Mouse (Mus musculus) layer of hippocampus, postnatal 25 days (tissue): ENCODE measurements around the gene Hormad1. TPM values are rescaled to one million over a fixed set of nuclear protein-coding genes. Genes with fewer than 3 reads are reported as not detected.
"Not testable (repeated sequence)": the region's sequence is repeated elsewhere in the genome, so short reads cannot be mapped to it uniquely, and the experiment has no call there.

Experiments used
- DNase-seq, 2 experiments: peaks; one replicate each; pipeline ENCODE4 v3.0.0; 2022; ENCODE audit warnings: mixed read lengths in 2 of 2, low spot score in 1 of 2; ENCODE audit errors: extremely low spot score in 1 of 2
- total RNA-seq, 2 experiments: library from RNA; stranded (reverse); gene quantifications; 2 replicates each; pipeline ENCODE4 v1.2.3; 2021

The Hormad1 gene
- total RNA-seq, 2 experiments from 2014 or later: not detected

GRCm38 (mm10) chr3:95553986-95554385, 5.5 kb upstream of the Hormad1 start:
- no peak for DNase-seq

- no peak for DNase-seq
Measured at GRCm38 (mm10) chr3:95560738-95561137, 1.3 kb downstream of the Hormad1 start.

GRCm38 (mm10) chr3:95561826-95562225, 2.3 kb downstream of the Hormad1 start:
- DNase-seq: no peak

GRCm38 (mm10) chr3:95569585-95569984, 10.1 kb downstream of the Hormad1 start:
- no peak for DNase-seq

GRCm38 (mm10) chr3:95587754-95588603, 28.5 kb downstream of the Hormad1 start:
- no peak for DNase-seq

GRCm38 (mm10) chr3:95588604-95589086, 29.2 kb downstream of the Hormad1 start, which contains the start of gene Golph3l:
Gene Golph3l, plus strand, starts transcription at chr3:95588934.
- peak; percentile 63 to 84 for DNase-seq

- DNase-seq: no peak
Measured at GRCm38 (mm10) chr3:95598734-95599133, 39.3 kb downstream of the Hormad1 start.

- no peak for DNase-seq
Measured at GRCm38 (mm10) chr3:95601287-95601686, 41.8 kb downstream of the Hormad1 start.

GRCm38 (mm10) chr3:95606096-95606495, 46.6 kb downstream of the Hormad1 start:
- no peak for DNase-seq

- no peak for DNase-seq
Measured at GRCm38 (mm10) chr3:95609195-95609594, 49.7 kb downstream of the Hormad1 start.

- DNase-seq: no peak
Measured at GRCm38 (mm10) chr3:95613996-95614395, 54.5 kb downstream of the Hormad1 start.

- no peak for DNase-seq
Measured at GRCm38 (mm10) chr3:95618511-95618910, 59.0 kb downstream of the Hormad1 start.

- DNase-seq: no peak
Measured at GRCm38 (mm10) chr3:95621241-95621640, 61.8 kb downstream of the Hormad1 start.

GRCm38 (mm10) chr3:95622421-95622820, 62.9 kb downstream of the Hormad1 start:
- DNase-seq: not testable (repeated sequence)

GRCm38 (mm10) chr3:95623551-95623950, 64.1 kb downstream of the Hormad1 start:
- no peak for DNase-seq

GRCm38 (mm10) chr3:95623991-95624515, 64.6 kb downstream of the Hormad1 start:
- DNase-seq: not testable (repeated sequence)

GRCm38 (mm10) chr3:95624628-95625503, 65.4 kb downstream of the Hormad1 start, which contains the start of gene Ensa:
Gene Ensa, plus strand, starts transcription at chr3:95624993.
- peak; percentile 87 to 95 for DNase-seq

GRCm38 (mm10) chr3:95627763-95628162, 68.3 kb downstream of the Hormad1 start:
- DNase-seq: peak in 1 of 2 experiments; percentile 39

GRCm38 (mm10) chr3:95629755-95630154, 70.3 kb downstream of the Hormad1 start:
- peak in 1 of 2 experiments; percentile 52 for DNase-seq

GRCm38 (mm10) chr3:95630856-95631255, 71.4 kb downstream of the Hormad1 start:
- no peak for DNase-seq

GRCm38 (mm10) chr3:95631304-95631703, 71.8 kb downstream of the Hormad1 start:
- DNase-seq: no peak
